Mouse (Mus musculus) ovary, adult 2 months (tissue): ENCODE data around the gene Duoxa1. TPM values are rescaled to one million over a fixed set of nuclear protein-coding genes. Genes with fewer than 3 reads are reported as not detected.

Experiments used
- polyA plus RNA-seq: library from polyadenylated mRNA; depleted of rRNA; stranded (reverse); fragments of >200 nt; gene quantifications from 2 replicates; pipeline ENCODE4 v1.2.3, GENCODE M21; 2012; rRNA removed

Gene Duoxa1
- 0.73 and 1.3 TPM in 2 replicates for polyA plus RNA-seq

DNA sequence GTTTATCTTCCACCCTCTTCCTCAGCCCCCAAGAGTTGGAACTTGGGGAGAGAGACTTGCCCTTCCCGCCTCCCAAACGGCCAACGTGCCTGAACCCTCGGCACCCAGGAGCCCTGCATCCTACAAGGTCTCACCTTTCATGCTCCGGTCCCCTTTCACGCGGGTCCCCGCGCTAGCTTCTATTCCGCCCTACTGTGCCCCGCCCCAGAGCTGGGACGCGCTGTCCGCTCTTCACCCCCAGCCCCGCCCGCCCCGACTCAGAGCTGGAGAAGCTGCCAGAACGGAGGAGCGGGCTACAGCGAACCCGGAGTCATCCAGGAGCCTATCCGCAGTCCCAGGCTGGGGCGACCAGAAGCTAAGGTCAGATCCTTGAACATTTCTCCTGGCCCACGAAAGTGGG is at the start of gene Duoxa1:
Gene Duoxa1 (minus strand): TSS at position 195 of the 400 bp plus-strand sequence.

GRCm38 (mm10) chr2:122315372-122315771 is 1.8 kb upstream of the Duoxa1 start, which contains the start of gene Duox1:
Duox1 (plus strand) TSS chr2:122315672.

GRCm38 (mm10) chr2:122298596-122299490 is 14.7 kb downstream of the Duoxa1 start, which contains the start of gene Duoxa2:
Duoxa2 (plus strand) TSS chr2:122298900.

GRCm38 (mm10) chr2:122298096-122298499 is 15.4 kb downstream of the Duoxa1 start, which contains the start of gene Duox2:
Duox2 (minus strand) TSS chr2:122298449.

Other genes with a start within 250 kb of the Duoxa1 start
- gene Spg11, start 195.3 kb downstream of the Duoxa1 start, polyA plus RNA-seq, result 9.5 and 11.8 TPM in 2 replicates
- gene B2m, start 166.0 kb downstream of the Duoxa1 start, polyA plus RNA-seq, result 290 and 301 TPM in 2 replicates
- gene Trim69, start 153.0 kb downstream of the Duoxa1 start, polyA plus RNA-seq, result not detected in 2 replicates
- 1.7 and 2.3 TPM in 2 replicates for gene Patl2, start 127.5 kb downstream of the Duoxa1 start, polyA plus RNA-seq
- not detected in 2 replicates for gene Terb2, start 127.5 kb downstream of the Duoxa1 start, polyA plus RNA-seq
- gene Sord, start 79.0 kb downstream of the Duoxa1 start, polyA plus RNA-seq, result 8.9 and 11.9 TPM in 2 replicates
- 1.3 and 1.8 TPM in 2 replicates for gene Duox2, start 15.3 kb downstream of the Duoxa1 start, polyA plus RNA-seq
- gene Duoxa2, start 14.8 kb downstream of the Duoxa1 start, polyA plus RNA-seq, result 2.7 and 3.2 TPM in 2 replicates
- 0.18 and 0.28 TPM in 2 replicates for gene Duox1, start 1.9 kb upstream of the Duoxa1 start, polyA plus RNA-seq
- gene Shf, start 55.4 kb upstream of the Duoxa1 start, polyA plus RNA-seq, result 20.1 and 24.0 TPM in 2 replicates
- 0.69 and 1.0 TPM in 2 replicates for gene Slc28a2, start 112.7 kb upstream of the Duoxa1 start, polyA plus RNA-seq
- 0.29 and 0.32 TPM in 2 replicates for gene Gm14085, start 171.2 kb upstream of the Duoxa1 start, polyA plus RNA-seq